Mouse (Mus musculus): ENCODE data around the gene Ift22. TPM values are rescaled to one million over a fixed set of nuclear protein-coding genes. Genes with fewer than 3 reads are reported as not detected.
A peak's percentile ranks its signal among the peaks of the same experiment; 100 is the strongest.

Gene Ift22
- polyA plus RNA-seq, 1 experiment from 2014 or later: 26.1 TPM

- H3K9me3 ChIP-seq (ENCODE audit: control insufficient read depth, low read length): no peaks in the 10 kb centered on the region
- H3K4me2 ChIP-seq (replicated peaks; ENCODE audit: low read depth): no peak overlapping the region
- H3K9ac ChIP-seq (ENCODE audit: low read length): no peak overlapping the region
- ATAC-seq (ENCODE audit: low FRiP score, low TSS enrichment) (no peak), DNase-seq (ENCODE audit: low spot score) (no peak)
- no peak overlapping the region for H3K4me3 ChIP-seq (ENCODE audit: low read depth, low read length)
- H3K27me3 ChIP-seq (ENCODE audit: control insufficient read depth, insufficient read depth, low read length): no peaks in the 10 kb centered on the region
- TF ChIP-seq EP300 (optimal IDR thresholded peaks at IDR 0.05) (no peak), CTCF (IDR thresholded peaks at IDR 0.05; ENCODE audit: low read depth) (no peak)
- no peaks in the 10 kb centered on the region for H3K4me1 ChIP-seq (replicated peaks; ENCODE audit: control insufficient read depth, insufficient read depth)
- H3K27ac ChIP-seq (replicated peaks): no peak overlapping the region
- no peaks in the 10 kb centered on the region for H3K36me3 ChIP-seq (ENCODE audit: control insufficient read depth, insufficient read depth, low read length)
- 84% methylated on average over 14 of the region's 14 CpGs for WGBS
Observed at GRCm38 (mm10) chr5:136931896-136932295, 23.9 kb downstream of the Ift22 start.

- Histone ChIP-seq H3K4me1 (replicated peaks; ENCODE audit: control insufficient read depth, insufficient read depth) (no peaks in the 10 kb centered on the region), H3K4me3 (ENCODE audit: low read depth, low read length) (no peak overlapping the region), H3K27ac (replicated peaks) (no peak overlapping the region), H3K27me3 (ENCODE audit: control insufficient read depth, insufficient read depth, low read length) (no peaks in the 10 kb centered on the region), H3K36me3 (ENCODE audit: control insufficient read depth, insufficient read depth, low read length) (no peaks in the 10 kb centered on the region), H3K4me2 (replicated peaks; ENCODE audit: low read depth) (no peak overlapping the region), H3K9ac (ENCODE audit: low read length) (no peak overlapping the region), H3K9me3 (ENCODE audit: control insufficient read depth, low read length) (no peaks in the 10 kb centered on the region)
- WGBS: 86% methylated on average over 5 of the region's 5 CpGs
- ATAC-seq (ENCODE audit: low FRiP score, low TSS enrichment) (no peak), DNase-seq (ENCODE audit: low spot score) (no peak)
- TF ChIP-seq CTCF (IDR thresholded peaks at IDR 0.05; ENCODE audit: low read depth) (no peak), EP300 (optimal IDR thresholded peaks at IDR 0.05) (no peak)
Observed at GRCm38 (mm10) chr5:136932956-136933355, 25.0 kb downstream of the Ift22 start.

DNA sequence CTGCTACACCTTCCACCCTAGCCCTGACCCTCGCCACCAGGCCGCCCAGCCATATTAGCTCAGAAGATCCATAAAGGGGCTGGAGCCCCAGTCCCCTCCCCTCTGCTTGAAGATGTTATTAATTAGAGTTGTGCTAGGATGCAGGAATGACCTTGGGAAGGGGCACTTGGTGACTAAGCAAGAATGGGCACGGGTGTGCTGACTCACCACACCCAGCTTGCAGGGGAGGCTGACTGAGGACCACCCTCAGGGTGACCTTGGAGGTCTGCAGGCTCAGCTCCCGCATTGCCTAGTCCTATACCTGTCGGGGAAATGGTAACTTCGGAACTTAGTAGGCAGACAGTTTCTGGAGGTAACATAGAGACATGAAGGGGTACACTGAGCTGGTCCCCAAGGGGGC, 26.0 kb downstream of the Ift22 start:
- 89% methylated on average over 6 of the region's 6 CpGs for WGBS
- H3K4me3 ChIP-seq (ENCODE audit: low read depth, low read length): no peak overlapping the region
- DNase-seq (ENCODE audit: low spot score): no peak
- no peaks in the 10 kb centered on the region for H3K9me3 ChIP-seq (ENCODE audit: control insufficient read depth, low read length)
- H3K27me3 ChIP-seq (ENCODE audit: control insufficient read depth, insufficient read depth, low read length): no peaks in the 10 kb centered on the region
- ATAC-seq (ENCODE audit: low FRiP score, low TSS enrichment): no peak
- H3K4me2 ChIP-seq (replicated peaks; ENCODE audit: low read depth): no peak overlapping the region
- H3K27ac ChIP-seq (replicated peaks): no peak overlapping the region
- no peaks in the 10 kb centered on the region for H3K36me3 ChIP-seq (ENCODE audit: control insufficient read depth, insufficient read depth, low read length)
- TF ChIP-seq EP300 (optimal IDR thresholded peaks at IDR 0.05): no peak
- TF ChIP-seq CTCF (IDR thresholded peaks at IDR 0.05; ENCODE audit: low read depth): no peak
- no peak overlapping the region for H3K9ac ChIP-seq (ENCODE audit: low read length)
- H3K4me1 ChIP-seq (replicated peaks; ENCODE audit: control insufficient read depth, insufficient read depth): no peaks in the 10 kb centered on the region

- Histone ChIP-seq H3K4me1 (replicated peaks; ENCODE audit: control insufficient read depth, insufficient read depth) (no peaks in the 10 kb centered on the region), H3K9me3 (ENCODE audit: control insufficient read depth, low read length) (no peaks in the 10 kb centered on the region), H3K36me3 (ENCODE audit: control insufficient read depth, insufficient read depth, low read length) (no peaks in the 10 kb centered on the region), H3K27ac (replicated peaks) (no peak overlapping the region), H3K27me3 (ENCODE audit: control insufficient read depth, insufficient read depth, low read length) (no peaks in the 10 kb centered on the region), H3K4me2 (replicated peaks; ENCODE audit: low read depth) (no peak overlapping the region), H3K9ac (ENCODE audit: low read length) (no peak overlapping the region), H3K4me3 (ENCODE audit: low read depth, low read length) (no peak overlapping the region)
- DNase-seq (ENCODE audit: low spot score) (no peak), ATAC-seq (ENCODE audit: low FRiP score, low TSS enrichment) (no peak)
- TF ChIP-seq EP300 (optimal IDR thresholded peaks at IDR 0.05): no peak
- peak; percentile 66 for TF ChIP-seq CTCF (IDR thresholded peaks at IDR 0.05; ENCODE audit: low read depth)
- WGBS: 68% methylated on average over 7 of the region's 7 CpGs
Observed at GRCm38 (mm10) chr5:136935905-136936695, 28.1 kb downstream of the Ift22 start.

- 80% methylated on average over 6 of the region's 6 CpGs for WGBS
Observed at GRCm38 (mm10) chr5:136936750-136937149, 28.8 kb downstream of the Ift22 start.

DNA sequence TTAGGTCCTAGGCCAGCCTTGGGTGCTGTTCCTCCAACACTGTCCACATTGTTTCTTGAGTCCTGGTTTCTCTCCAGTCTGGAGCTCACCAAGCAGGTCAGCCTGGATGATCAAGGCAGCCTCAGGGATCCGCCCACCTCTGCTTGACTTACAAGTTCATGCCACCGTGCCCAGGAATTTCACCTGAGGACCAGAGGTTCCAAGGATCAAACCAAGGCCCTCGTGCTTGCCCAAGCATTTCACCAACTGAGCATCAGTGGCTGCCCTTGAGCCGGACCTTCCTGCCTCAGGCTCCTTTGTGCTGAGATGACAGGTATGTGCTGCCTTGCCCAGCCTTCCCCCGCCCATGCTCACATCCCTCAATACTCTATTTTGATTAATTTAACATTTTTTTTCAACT, 29.7 kb downstream of the Ift22 start:
- DNase-seq (ENCODE audit: low spot score) (no peak), ATAC-seq (ENCODE audit: low FRiP score, low TSS enrichment) (no peak)
- no peak overlapping the region for H3K27ac ChIP-seq (replicated peaks)
- H3K4me1 ChIP-seq (replicated peaks; ENCODE audit: control insufficient read depth, insufficient read depth): no peaks in the 10 kb centered on the region
- no peaks in the 10 kb centered on the region for H3K36me3 ChIP-seq (ENCODE audit: control insufficient read depth, insufficient read depth, low read length)
- no peak overlapping the region for H3K4me3 ChIP-seq (ENCODE audit: low read depth, low read length)
- H3K4me2 ChIP-seq (replicated peaks; ENCODE audit: low read depth): no peak overlapping the region
- H3K9me3 ChIP-seq (ENCODE audit: control insufficient read depth, low read length): no peaks in the 10 kb centered on the region
- TF ChIP-seq EP300 (optimal IDR thresholded peaks at IDR 0.05): no peak
- no peak for TF ChIP-seq CTCF (IDR thresholded peaks at IDR 0.05; ENCODE audit: low read depth)
- WGBS: 88% methylated on average over 5 of the region's 5 CpGs
- H3K27me3 ChIP-seq (ENCODE audit: control insufficient read depth, insufficient read depth, low read length): no peaks in the 10 kb centered on the region
- no peak overlapping the region for H3K9ac ChIP-seq (ENCODE audit: low read length)

More at GRCm38 (mm10) chr5:136936750-136937149, 28.8 kb downstream of the Ift22 start:
- ATAC-seq (ENCODE audit: low FRiP score, low TSS enrichment) (no peak), DNase-seq (ENCODE audit: low spot score) (no peak)
- H3K4me1 ChIP-seq (replicated peaks; ENCODE audit: control insufficient read depth, insufficient read depth): no peaks in the 10 kb centered on the region
- H3K27ac ChIP-seq (replicated peaks): no peak overlapping the region
- no peak overlapping the region for H3K4me3 ChIP-seq (ENCODE audit: low read depth, low read length)
- H3K9me3 ChIP-seq (ENCODE audit: control insufficient read depth, low read length): no peaks in the 10 kb centered on the region
- no peaks in the 10 kb centered on the region for H3K27me3 ChIP-seq (ENCODE audit: control insufficient read depth, insufficient read depth, low read length)
- H3K36me3 ChIP-seq (ENCODE audit: control insufficient read depth, insufficient read depth, low read length): no peaks in the 10 kb centered on the region
- H3K4me2 ChIP-seq (replicated peaks; ENCODE audit: low read depth): no peak overlapping the region
- no peak overlapping the region for H3K9ac ChIP-seq (ENCODE audit: low read length)
- TF ChIP-seq CTCF (IDR thresholded peaks at IDR 0.05; ENCODE audit: low read depth) (no peak), EP300 (optimal IDR thresholded peaks at IDR 0.05) (no peak)
